Mouse (Mus musculus) ES-Bruce4 (cell line): ENCODE measurements at regions not wholly inside any gene's neighbourhood (a gene's known extent, or its start where the extent isn't known, plus 50 kb on each side); places are given as distances from the start of the nearest gene placed in this dataset.
"Not testable (repeated sequence)": the region's sequence is repeated elsewhere in the genome, so short reads cannot be mapped to it uniquely, and the experiment has no call there.

ENCODE experiments used
- CTCF ChIP-seq: IDR thresholded peaks from one replicate; pipeline ENCODE4 v1.8.1; 2011; ENCODE audit warnings: low read depth, low read length
- POLR2A ChIP-seq: IDR thresholded peaks from one replicate; pipeline ENCODE4 v1.8.1; 2011; ENCODE audit warnings: low read length; ENCODE audit not compliant: insufficient read depth

DNA sequence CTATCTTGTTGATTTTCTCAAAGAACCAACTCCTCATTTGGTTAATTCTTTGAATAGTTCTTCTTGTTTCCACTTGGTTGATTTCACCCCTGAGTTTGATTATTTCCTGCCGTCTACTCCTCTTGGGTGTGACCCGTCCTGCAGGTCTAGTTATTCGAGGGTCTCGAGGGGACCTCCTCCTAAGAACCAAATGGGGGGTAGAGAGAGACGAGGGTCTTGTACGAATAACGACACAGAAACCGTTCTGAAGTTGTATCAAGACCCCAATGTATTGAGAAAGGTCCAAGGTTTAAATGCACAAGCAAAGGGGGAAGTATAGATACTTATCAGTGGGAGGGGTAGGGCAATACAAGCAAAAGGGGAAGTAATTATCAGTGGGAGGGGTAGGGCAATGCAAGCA lies 252.8 kb downstream of the Adgrg6 start:
- TF ChIP-seq CTCF, POLR2A: not testable (repeated sequence)
